Mouse (Mus musculus) heart, adult 8-10 months (tissue): Measurements from ENCODE around the gene Lrrc57. TPM values are rescaled to one million over a fixed set of nuclear protein-coding genes. Genes with fewer than 3 reads are reported as not detected.

ENCODE experiments used
- total RNA-seq, 4 experiments: library from RNA; stranded (reverse); gene quantifications; 2 replicates each; pipeline ENCODE4 v1.2.4; 2022

The Lrrc57 gene
- total RNA-seq, 4 experiments from 2014 or later = 14.3 to 21.5 (median 17.8) TPM

Other genes starting within 250 kb of the Lrrc57 start
- 10 to 100 TPM; 25.4 to 33.7 (median 31.3) TPM for gene Ganc, start 205.6 kb downstream of the Lrrc57 start, total RNA-seq
- 10 to 100 TPM; 15.5 to 18.5 (median 16.5) TPM for gene Tmem87a, start 205.4 kb downstream of the Lrrc57 start, total RNA-seq
- gene Capn3, start 153.5 kb downstream of the Lrrc57 start, total RNA-seq = 1 to 10 TPM; 4.2 to 6.8 (median 4.6) TPM
- gene Zfp106, start 45.7 kb downstream of the Lrrc57 start, total RNA-seq = 100 to 1,000 TPM; 499 to 578 (median 540) TPM
- 10 to 100 TPM; 53.4 to 63.6 (median 58.4) TPM for gene Snap23, start 41.8 kb downstream of the Lrrc57 start, total RNA-seq
- gene Haus2, start 137 bp downstream of the Lrrc57 start, total RNA-seq = 10 to 100 TPM in 3 of 4 experiments, 1 to 10 TPM in 1; 10.0 to 12.1 (median 11.4) TPM
- gene Stard9, start 19.6 kb upstream of the Lrrc57 start, total RNA-seq = 1 to 10 TPM; 6.1 to 8.5 (median 6.5) TPM
- gene Cdan1, start 240.6 kb upstream of the Lrrc57 start, total RNA-seq = 10 to 100 TPM; 11.3 to 14.5 (median 11.8) TPM
- gene Ttbk2, start 241.1 kb upstream of the Lrrc57 start, total RNA-seq = 10 to 100 TPM in 2 of 4 experiments, 1 to 10 TPM in 2; 8.8 to 13.1 (median 11.4) TPM